Mouse (Mus musculus) stomach, postnatal 0 days (tissue): ENCODE measurements at regions not wholly inside any gene's neighbourhood (a gene's known extent, or its start where the extent isn't known, plus 50 kb on each side); places are given as distances from the start of the nearest gene placed in this dataset.

Experiments
- CTCF ChIP-seq: IDR thresholded peaks from 2 replicates; pipeline ENCODE4 v1.5.1; 2016; ENCODE audit warnings: antibody characterized with exemption, low read depth, mild to moderate bottlenecking, moderate library complexity
- EP300 ChIP-seq: optimal IDR thresholded peaks from 2 replicates; pipeline ENCODE3; 2016; ENCODE audit warnings: antibody characterized with exemption

DNA sequence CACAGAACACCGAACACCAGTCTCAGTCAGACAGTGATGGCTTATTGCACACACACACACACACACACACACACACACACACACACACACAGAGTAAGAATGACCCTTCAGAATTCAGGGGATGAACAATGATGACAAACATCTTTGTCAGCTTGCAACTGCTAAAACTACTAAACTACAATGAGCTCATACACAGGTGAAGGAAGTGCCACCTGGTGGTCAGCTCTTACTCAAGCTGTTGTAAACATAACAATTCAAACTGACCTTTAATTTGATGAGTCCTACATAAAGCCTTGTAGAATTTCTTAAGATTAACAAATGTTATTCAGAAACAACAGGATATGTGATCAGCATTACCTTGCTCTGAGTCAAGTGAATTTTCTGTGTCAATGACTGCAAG, 446.5 kb downstream of the Cntn6 start:
- TF ChIP-seq EP300 (no peak), CTCF (peak; percentile 35)
